Mouse (Mus musculus) hindlimb bud, embryonic 11.5 days (tissue): ENCODE measurements around the gene Hcn1.

ENCODE experiments used
- DNase-seq: peaks from one replicate; pipeline ENCODE4 v3.0.0-alpha.2; 2012; ENCODE audit warnings: low read depth, low spot score; ENCODE audit errors: extremely low spot score

Gene Hcn1

DNA sequence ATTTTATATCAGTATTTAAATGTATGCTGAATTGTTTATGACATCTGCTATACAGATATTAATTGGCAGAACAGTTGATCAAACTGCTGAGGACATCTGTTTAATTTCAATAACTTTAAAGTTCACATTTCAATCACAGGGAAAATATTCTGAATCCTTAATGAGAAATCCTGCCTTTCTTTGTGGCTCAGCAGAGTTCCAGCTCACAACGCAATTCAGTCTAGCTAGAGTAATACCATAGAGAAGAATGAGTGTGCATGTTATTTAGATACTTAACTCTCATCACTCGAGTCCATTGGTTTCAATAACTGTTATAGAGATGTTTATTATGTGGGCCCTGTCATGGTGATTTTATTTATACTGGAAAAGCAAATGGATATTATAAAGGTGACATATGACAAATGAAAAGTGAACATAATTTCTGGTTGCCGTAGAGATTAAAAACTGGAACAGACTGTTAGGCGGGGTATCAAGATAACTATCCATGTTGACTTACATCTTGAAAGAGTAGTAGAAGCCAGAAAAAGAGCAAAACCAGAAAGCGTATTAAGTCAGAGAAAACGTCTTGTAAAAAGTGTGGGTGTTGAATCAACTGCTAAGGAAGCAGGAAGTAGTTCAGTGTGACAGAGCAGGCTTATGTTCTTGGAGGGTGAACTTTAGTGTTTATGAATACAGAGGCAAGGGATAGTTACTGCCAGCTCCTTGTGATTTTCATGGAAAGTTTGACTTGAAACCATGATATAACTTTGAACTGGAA is 250.0 kb downstream of the Hcn1 start:
- DNase-seq: no peak

DNA sequence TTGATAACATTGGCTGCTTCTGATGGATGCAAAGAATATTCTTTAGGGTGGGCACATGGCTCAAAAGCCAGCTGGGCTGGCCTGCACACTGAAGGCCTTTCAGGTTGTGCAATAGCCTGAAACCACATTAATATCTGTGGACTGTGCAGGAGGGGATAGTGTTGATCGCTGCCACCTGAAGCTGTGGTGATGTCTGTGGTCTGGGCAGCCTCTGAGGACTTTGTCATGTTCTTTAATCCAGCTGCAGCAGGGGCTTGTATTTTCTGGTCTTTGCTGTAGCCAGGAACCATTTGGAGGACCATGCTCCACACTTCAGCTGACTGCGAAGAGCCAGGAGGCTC is 250.6 kb downstream of the Hcn1 start:
- no peak for DNase-seq

DNA sequence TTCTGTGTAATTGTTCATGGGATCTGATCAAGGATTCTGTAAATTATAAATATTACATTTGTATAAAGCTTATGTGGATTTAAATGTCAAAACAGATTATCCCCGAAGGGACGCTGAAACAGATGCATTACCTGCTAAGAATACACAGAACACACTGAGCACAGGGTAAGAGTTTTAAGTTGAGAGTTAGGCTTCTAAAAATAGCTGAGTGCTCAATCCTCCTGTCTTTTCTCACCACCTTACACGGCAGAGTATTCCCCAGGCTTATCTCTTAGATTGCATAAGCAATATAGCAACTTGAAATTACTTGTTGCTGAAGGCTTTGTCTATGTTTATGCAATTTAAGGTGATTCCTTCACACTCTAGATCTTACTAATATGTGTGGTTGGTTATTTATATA is 256.3 kb downstream of the Hcn1 start:
- DNase-seq: no peak

DNA sequence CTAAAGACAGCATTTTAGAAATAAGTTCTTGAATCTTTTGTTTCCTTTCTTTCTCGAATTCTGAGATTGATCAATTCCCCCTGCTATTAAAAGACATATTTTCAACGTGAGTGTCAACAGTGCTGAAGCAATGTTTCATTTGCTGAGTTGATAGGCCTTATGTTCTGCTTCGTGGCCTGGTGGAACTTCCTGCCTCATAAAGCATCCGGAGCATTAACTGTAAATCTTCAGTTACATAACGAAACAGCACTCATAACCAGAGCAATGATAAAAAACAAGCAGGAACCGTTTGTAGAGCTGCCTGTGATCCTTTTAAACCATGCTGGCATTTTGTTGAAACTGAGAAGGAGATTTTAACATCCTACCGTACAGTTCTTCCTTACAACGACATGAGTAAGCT is 275.7 kb downstream of the Hcn1 start:
- no peak for DNase-seq

DNA sequence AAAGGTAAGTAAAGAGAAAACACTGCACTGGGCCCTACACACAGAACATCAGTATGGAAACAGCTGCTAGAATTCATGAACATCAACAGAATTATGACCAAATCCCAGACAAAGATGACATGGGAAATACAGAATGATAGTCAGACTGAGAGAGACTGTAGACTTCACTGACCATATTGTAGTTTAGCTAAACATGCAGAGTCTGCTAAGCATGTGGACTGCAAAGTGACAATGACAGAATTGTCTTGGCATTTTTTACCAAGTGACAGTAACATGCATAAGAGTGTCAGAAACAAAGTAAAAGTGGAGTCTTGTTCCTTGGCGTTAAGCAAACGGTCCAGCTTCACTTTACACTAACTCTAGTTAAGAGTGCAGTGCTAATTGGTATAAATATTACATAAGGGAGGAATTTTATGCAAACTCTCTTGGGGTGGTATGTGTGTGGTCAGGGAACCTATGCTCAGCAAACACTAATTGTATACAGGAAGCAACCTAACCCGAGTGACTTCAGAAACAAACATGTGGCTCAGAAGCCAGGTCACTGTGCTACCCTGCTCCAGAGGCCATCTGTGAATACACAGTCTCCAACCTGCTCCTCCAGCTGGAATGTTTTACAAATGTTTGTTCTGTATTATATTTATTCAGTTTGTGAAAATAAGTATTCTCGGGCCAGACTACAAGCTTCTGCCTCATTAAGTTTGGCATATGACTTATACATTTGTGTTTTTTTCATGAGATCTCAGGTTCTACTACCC is 278.5 kb downstream of the Hcn1 start:
- DNase-seq: no peak

DNA sequence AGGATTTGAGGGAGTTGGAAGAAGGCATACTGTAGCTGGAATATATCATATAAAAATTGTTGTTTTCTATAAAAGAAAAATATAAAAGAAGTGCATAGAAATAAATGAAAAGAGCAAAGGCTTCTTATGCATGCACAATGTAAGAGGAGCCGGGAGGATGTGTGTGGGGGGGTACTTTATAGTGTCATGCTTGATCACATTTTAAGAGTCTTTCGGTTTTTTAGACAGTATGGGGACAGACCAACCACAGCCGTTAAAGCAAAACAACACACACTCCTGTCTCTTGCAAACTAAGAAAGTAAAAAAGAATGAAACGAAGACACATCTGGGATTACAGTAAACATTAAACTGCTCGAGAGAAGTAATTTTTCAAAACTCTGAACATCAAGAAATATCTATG is 290.0 kb downstream of the Hcn1 start:
- DNase-seq: no peak

DNA sequence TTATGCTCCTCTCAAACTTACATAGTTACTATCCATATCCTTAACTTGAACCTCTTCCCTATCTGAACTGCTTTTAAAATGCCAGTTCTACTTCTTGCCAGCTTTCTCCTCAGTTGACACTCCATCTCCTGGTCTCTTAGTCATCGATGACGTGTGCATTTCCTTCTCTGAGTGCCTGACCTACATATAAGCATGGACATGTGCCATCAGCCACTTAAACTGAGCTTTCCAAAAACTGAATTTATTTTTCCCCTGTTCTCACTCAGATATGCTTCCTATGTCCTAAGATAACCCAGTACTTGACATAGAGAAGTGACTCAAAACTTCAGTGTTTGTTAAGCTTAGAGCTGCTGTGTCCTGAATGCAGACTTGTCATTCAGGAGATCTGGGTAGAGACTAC is 295.9 kb downstream of the Hcn1 start:
- DNase-seq: no peak

DNA sequence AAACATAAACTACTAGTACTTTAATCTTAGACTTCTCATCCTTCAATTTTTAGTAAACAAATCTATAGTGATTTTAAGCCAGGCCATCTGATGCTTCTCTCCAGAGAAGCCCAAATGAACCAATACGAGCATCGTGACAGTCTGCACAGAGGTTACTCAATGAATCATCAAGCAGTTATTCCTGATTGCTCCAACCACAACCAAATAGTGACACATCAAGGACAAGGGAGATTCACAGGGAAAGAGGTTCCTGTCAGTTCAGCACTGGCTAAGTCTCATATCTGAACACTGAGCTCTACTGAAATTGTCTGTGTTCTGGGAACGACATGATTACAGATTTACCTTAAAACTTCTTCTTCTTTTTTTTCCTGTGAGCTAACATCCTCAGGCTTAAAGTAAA is 305.7 kb downstream of the Hcn1 start:
- no peak for DNase-seq

DNA sequence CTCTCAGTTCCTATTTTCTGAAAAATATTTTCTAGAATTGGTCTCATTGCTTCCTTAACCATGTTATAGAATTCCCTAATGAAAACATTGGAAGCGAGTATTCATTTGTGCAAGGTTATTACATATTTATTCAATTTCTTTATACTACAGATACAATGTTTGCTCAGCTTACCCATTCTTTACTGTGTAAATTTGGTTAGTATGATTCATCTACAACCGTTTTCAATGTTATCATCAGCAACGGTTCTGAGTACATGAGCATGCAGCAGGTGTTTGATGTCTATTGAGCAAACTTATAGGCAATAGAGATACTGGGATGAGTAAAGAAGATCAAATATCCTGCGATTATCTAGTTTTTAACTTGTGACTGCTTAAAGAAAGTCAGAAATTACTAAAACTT is 327.6 kb downstream of the Hcn1 start:
- DNase-seq: no peak

DNA sequence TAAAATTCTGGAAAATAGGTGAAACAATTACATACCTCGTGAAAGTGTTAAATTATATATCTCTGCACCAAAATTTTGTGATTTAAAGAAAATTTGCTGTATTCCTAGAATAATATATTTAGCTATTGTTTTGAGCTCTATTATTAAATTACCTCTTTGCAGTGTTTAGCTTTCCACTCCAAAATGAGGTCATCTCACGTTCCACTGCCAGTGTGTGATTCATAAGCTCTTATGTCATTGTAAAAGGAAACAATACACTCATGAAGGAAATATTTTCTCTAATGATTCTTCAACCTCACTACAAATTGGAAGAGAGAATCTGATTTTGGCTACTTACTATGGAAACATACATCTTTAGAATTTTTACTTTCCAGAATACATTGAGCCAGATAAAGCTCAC is 329.6 kb downstream of the Hcn1 start:
- DNase-seq: no peak

DNA sequence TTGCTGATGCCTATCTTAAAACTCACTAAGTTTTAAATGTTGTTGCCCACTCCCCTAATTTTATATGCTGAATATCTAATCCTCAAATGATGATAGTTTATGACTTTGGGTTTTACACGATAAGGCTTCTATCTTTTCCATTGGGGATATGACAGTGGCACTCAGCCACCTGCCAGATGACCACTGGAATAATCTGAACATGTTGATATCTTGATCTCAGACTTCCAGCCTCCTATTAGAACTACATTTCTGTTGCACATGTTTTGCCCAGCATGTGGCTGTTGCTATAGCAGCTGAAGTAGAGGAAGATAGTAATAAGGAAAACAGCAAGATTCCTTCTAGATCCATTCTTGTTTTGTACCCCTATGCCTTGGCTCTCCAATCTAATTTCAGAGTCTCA is 336.6 kb downstream of the Hcn1 start:
- DNase-seq: no peak

DNA sequence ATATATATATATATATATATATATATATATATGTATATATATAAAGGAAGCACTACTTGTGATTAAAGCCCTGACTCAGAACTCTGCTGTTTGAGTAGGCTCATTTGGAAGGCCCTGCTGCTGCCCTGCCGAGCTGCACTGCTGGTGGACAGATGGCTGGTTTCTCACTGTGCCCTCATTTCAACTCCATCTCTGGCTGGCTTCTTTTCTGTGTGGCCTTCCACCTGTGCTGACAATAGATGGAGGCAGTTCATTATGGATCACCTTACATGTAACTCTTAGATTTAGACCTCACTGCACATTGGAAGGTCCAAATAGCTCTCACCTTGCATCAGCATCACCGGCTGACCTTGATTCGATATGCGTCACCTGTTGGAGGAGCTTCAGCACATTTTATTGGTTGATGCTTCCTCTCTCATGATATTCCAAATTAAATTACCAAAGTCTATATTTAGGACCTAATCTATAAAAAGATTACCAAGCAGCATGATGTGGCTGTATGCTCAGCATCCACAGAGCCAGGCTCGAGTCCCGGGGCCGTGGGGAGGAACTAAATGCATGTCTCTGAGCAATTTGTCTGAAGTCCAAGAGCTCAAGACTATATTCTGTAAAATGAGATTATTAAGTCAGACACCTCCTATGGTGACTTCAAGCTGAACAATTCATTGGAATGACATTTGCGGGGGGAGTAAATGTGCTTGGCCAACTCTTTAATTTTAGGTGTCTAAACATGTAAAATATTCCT is 338.6 kb downstream of the Hcn1 start:
- DNase-seq: no peak

DNA sequence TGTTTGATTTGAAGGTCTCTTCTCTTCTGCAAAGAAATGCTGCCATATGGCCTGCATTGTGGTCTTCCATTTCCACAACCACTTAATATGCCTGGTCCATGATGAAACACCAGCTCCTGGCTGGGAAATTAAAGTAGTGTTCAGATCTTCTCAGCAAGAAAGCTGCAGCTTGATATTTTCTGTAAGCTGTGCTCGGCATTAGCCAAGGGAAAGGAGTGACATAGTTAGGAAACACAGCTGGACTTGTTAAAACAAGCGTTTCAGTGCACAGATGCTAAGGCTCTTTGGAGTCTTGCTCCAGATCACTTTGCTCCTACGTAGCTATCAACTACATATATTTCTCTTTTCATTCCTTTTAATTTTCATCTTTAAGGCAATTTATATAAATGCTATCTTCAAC is 344.7 kb downstream of the Hcn1 start:
- no peak for DNase-seq

DNA sequence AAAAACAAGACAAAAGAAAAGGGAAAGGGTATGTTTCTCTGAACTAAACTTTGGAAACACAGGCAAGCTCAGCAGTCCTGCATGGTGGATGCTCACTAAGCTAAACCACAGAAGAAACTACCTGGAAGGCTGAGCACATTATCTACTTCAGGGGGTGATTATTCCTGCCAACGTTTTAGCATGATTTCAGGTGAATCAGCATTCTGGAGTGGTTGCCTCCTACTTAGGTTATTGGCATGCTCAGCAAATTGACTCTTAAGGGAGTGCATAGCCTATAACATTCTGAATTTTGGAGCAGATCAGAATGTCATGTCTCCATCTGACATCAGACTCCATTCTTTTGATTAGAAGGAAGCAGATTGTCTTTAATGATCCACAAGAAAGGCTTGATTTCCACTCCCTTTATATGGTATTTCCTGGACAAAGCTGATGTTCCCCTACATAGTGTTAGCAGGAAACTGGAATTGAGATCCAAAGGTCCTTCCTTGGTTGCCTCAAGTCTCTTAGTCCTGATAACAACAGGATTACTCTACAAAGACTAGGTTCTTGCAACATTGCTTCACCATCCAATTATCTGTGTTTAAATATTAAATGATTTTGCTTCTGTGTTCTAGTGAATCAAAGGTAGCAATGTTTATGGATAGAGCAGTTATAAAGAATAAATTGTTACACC is 345.7 kb downstream of the Hcn1 start:
- no peak for DNase-seq

DNA sequence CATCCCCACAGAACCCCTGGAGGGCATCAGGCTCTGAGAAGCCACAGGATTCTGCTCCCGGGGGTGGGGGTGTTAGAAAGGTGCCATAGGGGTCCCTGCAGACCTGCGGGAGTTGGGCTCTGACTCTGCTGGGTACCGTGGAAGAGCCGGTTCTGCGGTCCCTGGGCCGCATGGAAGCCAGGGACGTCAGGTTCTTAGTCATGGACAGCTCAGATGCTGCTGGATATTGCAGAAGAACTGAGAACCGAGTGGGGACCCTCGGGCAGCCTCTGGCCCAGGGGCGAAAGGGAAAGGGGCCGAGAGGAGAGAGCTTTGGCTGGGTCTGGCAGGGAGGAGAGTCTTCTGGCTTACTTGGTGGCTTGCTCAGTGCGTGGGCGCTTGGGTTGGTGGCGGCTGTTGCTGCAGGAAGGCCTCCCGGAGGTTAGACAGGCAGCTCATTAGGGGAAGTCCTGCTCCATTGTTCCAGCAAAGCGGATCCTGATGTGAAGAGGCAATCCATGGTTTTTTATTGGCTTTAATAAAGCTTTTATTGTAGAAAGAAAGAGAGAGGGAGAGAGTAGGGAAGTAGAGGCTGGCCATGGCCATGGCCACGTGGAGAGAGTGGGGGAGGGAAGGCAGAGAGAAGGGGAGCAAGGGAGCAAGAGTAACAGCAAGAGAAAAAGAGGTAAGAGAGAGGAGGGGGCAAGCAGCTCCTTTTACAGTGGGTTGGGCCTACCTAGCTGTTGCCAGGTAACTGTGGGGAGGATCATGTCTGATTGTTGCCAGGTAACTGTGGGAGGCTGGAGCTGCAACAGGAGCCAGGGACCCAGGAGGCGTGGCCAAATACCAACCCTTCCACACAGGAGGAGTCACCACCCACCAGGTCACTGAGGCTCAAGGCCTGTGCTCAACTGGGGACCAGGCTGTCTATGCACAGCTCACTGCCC is 356.6 kb downstream of the Hcn1 start:
- DNase-seq: no peak

DNA sequence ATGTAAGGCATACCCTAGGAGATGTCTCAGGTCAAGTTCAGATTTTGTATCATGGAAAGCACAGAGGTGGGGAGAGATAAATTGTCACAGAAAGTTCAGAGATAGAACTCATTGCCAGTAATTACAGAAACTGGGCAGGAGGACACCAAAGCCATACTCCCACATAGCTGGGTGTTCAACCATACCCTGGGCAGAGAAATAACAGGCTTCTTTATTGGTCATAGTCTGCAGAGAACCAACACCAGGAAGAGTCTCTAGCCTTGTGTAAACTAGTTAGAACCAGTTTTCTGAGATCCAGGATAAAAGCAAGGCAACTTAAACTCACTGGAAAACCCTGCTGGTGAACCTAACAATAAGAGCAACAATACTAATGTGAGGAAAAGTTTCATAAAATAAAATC is 362.5 kb downstream of the Hcn1 start:
- DNase-seq: no peak

DNA sequence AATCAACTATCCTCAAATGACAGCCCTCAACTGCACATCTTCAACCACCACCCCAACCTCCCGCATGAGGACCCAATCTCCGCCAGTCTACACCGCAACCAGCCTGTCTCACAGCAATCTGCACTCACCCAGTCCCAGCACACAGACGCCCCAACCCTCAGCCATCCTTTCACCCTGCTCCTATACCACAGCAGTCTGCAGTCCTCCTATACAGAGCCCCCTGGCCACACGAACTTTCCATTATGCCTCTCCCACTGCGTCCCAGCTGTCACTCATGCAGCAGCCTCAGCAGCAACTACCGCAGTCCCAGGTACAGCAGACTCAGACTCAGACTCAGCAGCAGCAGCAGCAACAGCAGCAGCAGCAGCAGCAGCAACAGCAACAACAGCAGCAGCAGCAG is 373.3 kb downstream of the Hcn1 start:
- DNase-seq: no peak

DNA sequence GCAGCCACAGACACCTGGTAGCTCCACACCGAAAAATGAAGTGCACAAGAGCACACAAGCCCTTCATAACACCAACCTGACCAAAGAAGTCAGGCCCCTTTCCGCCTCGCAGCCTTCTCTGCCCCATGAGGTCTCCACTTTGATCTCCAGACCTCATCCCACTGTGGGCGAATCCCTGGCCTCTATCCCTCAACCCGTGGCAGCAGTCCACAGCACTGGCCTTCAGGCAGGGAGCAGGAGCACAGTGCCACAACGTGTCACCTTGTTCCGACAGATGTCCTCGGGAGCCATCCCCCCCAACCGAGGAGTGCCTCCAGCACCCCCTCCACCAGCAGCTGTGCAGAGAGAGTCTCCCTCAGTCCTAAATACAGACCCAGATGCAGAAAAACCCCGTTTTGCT is 373.7 kb downstream of the Hcn1 start:
- DNase-seq: no peak

DNA sequence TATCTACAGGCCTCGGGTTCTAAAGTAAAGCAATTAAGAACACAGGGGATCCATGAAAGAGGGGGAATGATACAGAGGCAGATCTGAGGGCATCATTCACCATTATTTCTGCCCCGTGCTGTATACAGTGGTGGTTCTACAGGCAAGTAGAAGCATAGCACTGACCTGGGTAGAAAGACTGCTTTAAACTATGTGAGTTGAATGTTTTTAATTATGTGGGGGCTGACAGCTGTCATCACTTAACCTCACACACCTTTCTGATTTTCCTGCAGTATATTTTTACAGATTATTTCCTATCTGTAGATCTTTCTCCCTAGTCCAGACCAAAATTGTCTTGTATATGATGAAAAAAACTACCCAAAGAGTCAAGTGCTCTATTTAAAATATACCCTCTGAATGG is 382.2 kb downstream of the Hcn1 start:
- peak; percentile 53 for DNase-seq

DNA sequence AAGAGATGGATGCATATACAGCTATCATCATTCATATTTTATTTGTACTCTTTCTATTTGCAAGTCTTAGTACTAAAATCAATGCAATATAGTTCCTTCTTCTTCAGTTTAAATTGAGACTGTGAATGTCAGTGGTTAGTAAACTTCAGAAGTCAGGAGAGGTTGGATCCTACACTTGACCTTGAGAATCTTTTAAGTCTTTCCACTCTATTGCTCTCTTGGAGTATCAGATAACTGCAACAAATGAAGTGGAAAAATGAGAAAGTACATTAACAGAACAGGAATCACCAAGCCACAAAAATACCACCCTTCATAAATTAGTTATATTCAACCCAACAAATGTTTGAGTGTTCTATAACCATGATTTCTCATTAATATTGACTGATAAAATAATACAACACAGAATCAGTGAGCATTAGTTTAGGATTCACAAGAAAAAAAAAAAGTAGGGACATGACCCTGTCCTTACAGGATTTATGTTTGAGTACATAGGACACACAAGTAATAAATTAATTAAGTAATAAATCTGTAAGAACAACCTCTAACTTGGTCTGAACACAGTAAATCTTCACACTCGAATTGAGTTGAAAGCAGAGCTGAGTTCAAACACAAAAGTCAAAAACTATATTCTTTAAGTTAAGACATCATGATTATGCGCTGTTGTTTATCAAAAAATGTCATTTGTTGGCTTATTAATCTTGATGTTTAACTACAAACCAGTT is 397.8 kb downstream of the Hcn1 start:
- no peak for DNase-seq
